8 mouse cellular contexts compared by ENCODE assay signal in genomic region chr11:117101925-117102717, GRCm38 (mm10). TPM values are rescaled to one million over a fixed set of nuclear protein-coding genes. Genes with fewer than 3 reads are reported as not detected.
DNase-seq lines count a peak whose midpoint lies in the region; ATAC-seq and TF ChIP-seq lines count a peak whose summit lies in the region.

No protein-coding gene starts in this region.

- no peaks in the 10 kb centered on the region for H3K36me3 ChIP-seq in forebrain, embryonic 15.5 days
- H3K36me3 ChIP-seq in forebrain, embryonic 11.5 days (ENCODE audit: control insufficient read depth, insufficient read depth, low read length) = no peaks in the 10 kb centered on the region
- H3K36me3 ChIP-seq in kidney, embryonic 16.5 days (ENCODE audit: insufficient read depth, low read length) = no peaks in the 10 kb centered on the region
- H3K36me3 ChIP-seq in E14TG2a.4 (ENCODE audit: insufficient read depth, low read length) = no peaks in the 10 kb centered on the region
- H3K36me3 ChIP-seq in midbrain, embryonic 12.5 days = no peaks in the 10 kb centered on the region

- H3K27ac ChIP-seq in forebrain, embryonic 15.5 days (replicated peaks) = peak overlapping the region; percentile 40
- no peak overlapping the region for H3K27ac ChIP-seq in forebrain, embryonic 11.5 days (ENCODE audit: low read depth, low read length)
- peak overlapping the region; percentile 86 for H3K27ac ChIP-seq in kidney, embryonic 16.5 days (ENCODE audit: low read length)
- H3K27ac ChIP-seq in midbrain, embryonic 12.5 days (replicated peaks) = 0 out of 2 replicates have a peak overlapping the region, but pooled peaks have one; percentile 30

- TF ChIP-seq CTCF in E14TG2a.4 (conservative IDR thresholded peaks at IDR 0.05; ENCODE audit: low read length) = no peak

- no peak for ATAC-seq in forebrain, embryonic 15.5 days (replicated peaks)
- ATAC-seq in forebrain, embryonic 11.5 days (replicated peaks; ENCODE audit: low FRiP score) = no peak
- ATAC-seq in kidney, embryonic 16.5 days (ENCODE audit: low FRiP score, low TSS enrichment) = no peak
- ATAC-seq in midbrain, embryonic 12.5 days (ENCODE audit: low FRiP score, low read depth) = no peak

- H3K4me3 ChIP-seq in forebrain, embryonic 15.5 days = no peak overlapping the region
- no peak overlapping the region for H3K4me3 ChIP-seq in forebrain, embryonic 11.5 days (ENCODE audit: low read depth, low read length)
- no peak overlapping the region for H3K4me3 ChIP-seq in kidney, embryonic 16.5 days (ENCODE audit: low read length)
- H3K4me3 ChIP-seq in E14TG2a.4 (replicated peaks; ENCODE audit: low read length) = 0 out of 2 replicates have a peak overlapping the region, but pooled peaks have one; percentile 14
- H3K4me3 ChIP-seq in midbrain, embryonic 12.5 days = no peak overlapping the region

- no peak overlapping the region for H3K9ac ChIP-seq in forebrain, embryonic 15.5 days (replicated peaks)
- H3K9ac ChIP-seq in forebrain, embryonic 11.5 days (ENCODE audit: low read length) = no peak overlapping the region
- H3K9ac ChIP-seq in kidney, embryonic 16.5 days (replicated peaks; ENCODE audit: low read length) = 0 out of 2 replicates have a peak overlapping the region, but pooled peaks have one; percentile 2
- no peak overlapping the region for H3K9ac ChIP-seq in midbrain, embryonic 12.5 days (replicated peaks)

- H3K4me2 ChIP-seq in forebrain, embryonic 15.5 days (replicated peaks) = no peak overlapping the region
- H3K4me2 ChIP-seq in forebrain, embryonic 11.5 days (ENCODE audit: low read depth, low read length, severe bottlenecking) = no peak overlapping the region
- no peak overlapping the region for H3K4me2 ChIP-seq in kidney, embryonic 16.5 days (replicated peaks; ENCODE audit: low read depth, low read length)
- no peak overlapping the region for H3K4me2 ChIP-seq in midbrain, embryonic 12.5 days (replicated peaks)

- H3K9me3 ChIP-seq in forebrain, embryonic 15.5 days = no peaks in the 10 kb centered on the region
- no peaks in the 10 kb centered on the region for H3K9me3 ChIP-seq in forebrain, embryonic 11.5 days (ENCODE audit: control insufficient read depth, low read length)
- H3K9me3 ChIP-seq in kidney, embryonic 16.5 days (ENCODE audit: low read length) = no peaks in the 10 kb centered on the region
- H3K9me3 ChIP-seq in E14TG2a.4 (ENCODE audit: low read length) = no peaks in the 10 kb centered on the region
- no peaks in the 10 kb centered on the region for H3K9me3 ChIP-seq in midbrain, embryonic 12.5 days

- 80% methylated on average over 14 of the region's 14 CpGs for WGBS in forebrain, embryonic 15.5 days
- WGBS in forebrain, embryonic 11.5 days = 85% methylated on average over 14 of the region's 14 CpGs
- 65% methylated on average over 14 of the region's 14 CpGs for WGBS in kidney, embryonic 16.5 days
- WGBS in midbrain, embryonic 12.5 days = 80% methylated on average over 14 of the region's 14 CpGs

- H3K27me3 ChIP-seq in forebrain, embryonic 15.5 days = no peaks in the 10 kb centered on the region
- H3K27me3 ChIP-seq in forebrain, embryonic 11.5 days (ENCODE audit: control insufficient read depth, insufficient read depth, low read length) = no peaks in the 10 kb centered on the region
- H3K27me3 ChIP-seq in kidney, embryonic 16.5 days (ENCODE audit: insufficient read depth, low read length) = no peaks in the 10 kb centered on the region
- no peaks in the 10 kb centered on the region for H3K27me3 ChIP-seq in E14TG2a.4 (ENCODE audit: insufficient read depth, low read length)
- no peaks in the 10 kb centered on the region for H3K27me3 ChIP-seq in midbrain, embryonic 12.5 days

- H3K4me1 ChIP-seq in forebrain, embryonic 15.5 days = peaks cover 16% of the 10 kb centered on the region
- H3K4me1 ChIP-seq in forebrain, embryonic 11.5 days (replicated peaks; ENCODE audit: control insufficient read depth, insufficient read depth, low read length) = peaks cover 3% of the 10 kb centered on the region
- peaks cover 37% of the 10 kb centered on the region for H3K4me1 ChIP-seq in kidney, embryonic 16.5 days (ENCODE audit: insufficient read depth, low read length)
- peaks cover 90% of the 10 kb centered on the region for H3K4me1 ChIP-seq in E14TG2a.4 (replicated peaks; ENCODE audit: low read depth, low read length)
- H3K4me1 ChIP-seq in midbrain, embryonic 12.5 days = peaks cover 15% of the 10 kb centered on the region

- DNase-seq in forebrain, embryonic 11.5 days (ENCODE audit: low spot score) = no peak
- no peak for DNase-seq in kidney, adult 18-20 months
- DNase-seq in urinary bladder, adult 2 months (ENCODE audit: low spot score) = no peak
- DNase-seq in adrenal gland, postnatal 10 days = no peak

RNA-seq across cellular contexts. Expression of gene Sec14l1, which starts 12.8 kb away (rescaled TPM):
- polyA plus RNA-seq in forebrain, embryonic 15.5 days (2015; fragmentation: Nextera tagmentation; extraction: Ambion mirVana) = 69.4 and 76.8 TPM in 2 replicates
- 36.8 and 40.6 TPM in 2 replicates for polyA plus RNA-seq in forebrain, embryonic 11.5 days (2014; fragmentation: Nextera tagmentation; extraction: Ambion mirVana)
- polyA plus RNA-seq in kidney, embryonic 16.5 days (2015; fragmentation: Nextera tagmentation; extraction: Ambion mirVana) = 91.5 and 92.9 TPM in 2 replicates
- 63.7 and 68.9 TPM in 2 replicates for polyA plus RNA-seq in midbrain, embryonic 12.5 days (2016; fragmentation: Nextera tagmentation; extraction: Ambion mirVana)
- polyA plus RNA-seq in urinary bladder, adult 2 months (2012; rRNA removed) = 65.1 and 67.2 TPM in 2 replicates
- total RNA-seq in adrenal gland, postnatal 10 days (2021) = 100 to 1,000 TPM; 101 to 113 TPM
